Mouse (Mus musculus): Measurements from ENCODE around the gene Rplp1. TPM values are rescaled to one million over a fixed set of nuclear protein-coding genes. Genes with fewer than 3 reads are reported as not detected.

The Rplp1 gene
- polyA plus RNA-seq, 1 experiment from 2014 or later, result 736 TPM

DNA sequence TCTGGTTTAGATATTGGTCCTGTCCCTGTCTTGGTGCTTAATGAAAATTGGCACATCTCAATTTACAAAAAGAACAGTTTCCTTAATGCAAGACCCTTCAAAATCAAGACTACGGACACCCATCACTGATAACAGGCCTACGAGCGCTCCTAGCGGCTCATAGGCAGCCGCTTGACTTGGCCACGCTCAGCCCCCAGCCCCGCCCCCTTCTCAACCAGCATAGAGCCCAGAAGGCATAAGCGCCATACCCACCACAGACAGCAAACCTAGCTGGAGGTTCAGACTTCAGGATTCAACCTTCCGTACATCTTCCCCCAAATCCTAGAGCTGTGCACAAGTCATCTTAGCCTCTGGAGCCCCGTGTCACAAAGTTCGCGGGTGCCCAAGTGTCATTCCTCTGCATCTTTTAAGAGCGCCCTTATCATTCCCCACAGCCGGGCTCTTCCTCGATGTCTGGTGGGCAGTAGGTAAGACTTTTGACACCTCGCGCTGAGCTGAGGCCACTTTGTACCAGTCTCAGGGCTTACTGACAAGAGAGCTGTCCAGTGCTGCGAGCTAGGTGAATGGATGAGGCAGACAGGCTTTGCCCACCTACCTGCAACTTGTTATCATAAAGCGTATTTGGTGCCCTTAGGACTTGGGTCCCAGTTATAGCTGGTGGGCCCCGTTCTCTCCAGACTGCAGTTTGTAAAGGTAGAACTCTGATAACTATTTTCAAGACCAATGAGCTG lies 3.7 kb downstream of the Rplp1 start:
- Histone ChIP-seq H3K4me3 (no peak overlapping the region), H3K27me3 (replicated peaks) (no peaks in the 10 kb centered on the region), H3K36me3 (peaks cover 24% of the 10 kb centered on the region), H3K9ac (no peak overlapping the region), H3K4me2 (no peak overlapping the region), H3K9me3 (replicated peaks) (no peaks in the 10 kb centered on the region), H3K27ac (ENCODE audit: poor library complexity, severe bottlenecking) (no peak overlapping the region), H3K4me1 (replicated peaks) (peaks cover 25% of the 10 kb centered on the region)
- WGBS, result 25% methylated on average over 20 of the region's 20 CpGs
- ATAC-seq (ENCODE audit: insufficient number of reproducible peaks, low FRiP score), result no peak

DNA sequence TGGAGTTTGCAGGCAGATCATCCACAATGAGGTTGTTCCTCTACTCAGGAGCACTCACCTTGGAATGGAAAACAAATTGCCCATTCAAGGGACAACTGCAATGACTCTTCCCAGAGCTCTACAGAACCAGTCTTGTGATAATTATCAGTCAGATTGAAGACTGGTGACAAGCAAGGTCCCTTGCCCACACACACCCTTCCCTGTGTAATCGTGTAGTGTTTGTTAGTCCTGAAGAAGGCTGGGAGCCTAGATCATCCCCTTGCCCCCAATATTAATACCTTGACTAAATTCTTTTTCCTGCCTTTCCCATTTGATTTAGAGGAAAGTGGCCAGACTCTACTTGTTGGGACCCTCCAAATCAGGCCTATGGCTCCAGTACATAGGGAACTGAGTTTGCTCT lies 4.7 kb downstream of the Rplp1 start:
- Histone ChIP-seq H3K4me2 (no peak overlapping the region), H3K27me3 (replicated peaks) (no peaks in the 10 kb centered on the region), H3K4me1 (replicated peaks) (peaks cover 22% of the 10 kb centered on the region), H3K27ac (ENCODE audit: poor library complexity, severe bottlenecking) (no peak overlapping the region), H3K36me3 (peaks cover 24% of the 10 kb centered on the region), H3K9me3 (replicated peaks) (no peaks in the 10 kb centered on the region), H3K9ac (no peak overlapping the region), H3K4me3 (no peak overlapping the region)
- no peak for ATAC-seq (ENCODE audit: insufficient number of reproducible peaks, low FRiP score)
- WGBS, result 57% methylated on average over 1 of the region's 1 CpGs

DNA sequence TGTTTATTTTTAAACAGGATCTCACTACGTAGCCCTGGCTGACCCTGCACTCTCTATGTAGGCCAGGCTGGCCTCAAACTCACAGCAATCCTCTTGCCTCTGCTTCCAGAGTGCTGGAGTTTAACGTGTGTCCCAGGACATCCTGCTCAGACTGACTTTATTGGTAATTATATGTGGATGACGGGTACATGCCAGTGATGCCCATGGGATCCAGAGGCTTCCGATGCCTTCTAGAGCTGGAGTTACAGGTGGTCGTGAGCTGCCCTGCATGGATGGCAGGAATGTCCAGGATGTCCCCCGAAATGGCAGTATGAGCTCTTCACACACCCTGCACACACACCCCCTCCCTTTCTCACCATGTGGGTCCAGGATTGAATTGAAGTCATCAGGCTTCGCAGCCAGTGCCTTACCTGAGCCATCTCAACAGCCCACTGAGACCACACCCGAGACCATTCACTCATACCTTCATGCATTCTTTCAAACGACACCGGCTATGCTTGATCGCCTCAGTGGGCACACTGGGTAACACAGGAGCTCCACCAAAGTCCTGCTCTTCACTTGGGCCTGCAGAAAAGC lies 5.4 kb downstream of the Rplp1 start:
- H3K4me1 ChIP-seq (replicated peaks), result peaks cover 29% of the 10 kb centered on the region
- WGBS, result 88% methylated on average over 11 of the region's 11 CpGs
- H3K9me3 ChIP-seq (replicated peaks), result no peaks in the 10 kb centered on the region
- no peak for ATAC-seq (ENCODE audit: insufficient number of reproducible peaks, low FRiP score)
- no peaks in the 10 kb centered on the region for H3K27me3 ChIP-seq (replicated peaks)
- no peak overlapping the region for H3K9ac ChIP-seq
- no peak overlapping the region for H3K27ac ChIP-seq (ENCODE audit: poor library complexity, severe bottlenecking)
- no peak overlapping the region for H3K4me2 ChIP-seq
- peaks cover 24% of the 10 kb centered on the region for H3K36me3 ChIP-seq
- no peak overlapping the region for H3K4me3 ChIP-seq

DNA sequence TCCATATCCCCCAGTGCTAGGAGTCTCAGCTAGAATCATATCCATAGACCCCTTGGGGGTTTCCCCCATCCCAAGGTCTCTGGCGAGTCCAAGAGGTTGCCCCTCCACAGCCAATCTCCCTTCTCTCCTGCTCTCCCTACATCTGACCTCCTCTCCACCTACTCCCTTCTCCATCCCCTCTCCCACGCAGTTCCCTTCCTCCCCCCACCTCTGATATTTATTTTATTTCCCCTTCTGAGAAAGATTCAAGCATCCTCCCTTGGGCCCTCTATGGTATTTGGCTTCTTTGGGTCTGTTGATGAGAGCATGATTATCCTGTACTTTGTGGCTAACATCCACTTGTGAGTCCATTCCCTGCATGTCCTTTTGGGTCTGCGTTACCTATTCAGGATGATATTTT lies 6.0 kb downstream of the Rplp1 start:
- 77% methylated on average over 3 of the region's 3 CpGs for WGBS
- H3K4me1 ChIP-seq (replicated peaks), result peaks cover 26% of the 10 kb centered on the region; the same call in 1 of the 2 replicates
- no peaks in the 10 kb centered on the region for H3K9me3 ChIP-seq (replicated peaks)
- no peak for ATAC-seq (ENCODE audit: insufficient number of reproducible peaks, low FRiP score)
- H3K36me3 ChIP-seq, result peaks cover 21% of the 10 kb centered on the region
- H3K27ac ChIP-seq (ENCODE audit: poor library complexity, severe bottlenecking), result no peak overlapping the region
- H3K9ac ChIP-seq, result no peak overlapping the region
- H3K4me2 ChIP-seq, result no peak overlapping the region
- H3K4me3 ChIP-seq, result no peak overlapping the region
- H3K27me3 ChIP-seq (replicated peaks), result peaks cover 5% of the 10 kb centered on the region

DNA sequence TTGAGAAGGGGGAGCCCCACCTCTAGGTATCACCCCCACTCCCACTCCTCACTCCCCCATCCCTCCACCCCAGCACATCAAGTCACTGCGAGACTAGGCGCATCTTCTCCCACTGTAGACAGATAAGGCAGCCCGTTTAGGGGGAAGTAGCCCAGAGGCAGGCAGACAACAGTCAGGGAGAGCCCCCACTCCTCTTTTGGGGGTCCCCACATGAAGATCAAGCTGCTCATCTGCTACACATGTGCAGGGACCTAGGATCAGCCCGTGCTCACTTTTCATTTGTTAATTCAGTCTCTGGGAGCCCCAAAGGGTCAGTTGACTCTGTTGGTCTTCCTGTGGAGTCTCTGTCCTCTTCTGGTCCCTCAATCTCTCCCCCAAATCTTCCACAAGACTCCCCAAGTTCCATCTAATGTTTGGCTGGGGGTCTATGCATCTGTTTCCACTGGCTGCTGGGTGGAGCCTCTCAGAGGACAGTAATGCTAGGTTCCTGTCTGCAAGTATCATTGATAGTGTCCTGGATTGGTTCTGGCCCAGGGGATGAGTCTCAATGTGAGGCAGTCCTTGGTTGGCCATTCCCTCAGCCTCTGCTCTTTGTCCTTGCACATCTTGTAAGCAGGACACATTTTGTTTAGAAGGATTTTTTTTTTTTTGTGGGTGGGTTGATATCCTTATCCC lies 6.6 kb downstream of the Rplp1 start:
- no peak overlapping the region for H3K4me3 ChIP-seq
- H3K27ac ChIP-seq (ENCODE audit: poor library complexity, severe bottlenecking), result no peak overlapping the region
- peaks cover 20% of the 10 kb centered on the region; the same call in 1 of the 2 replicates for H3K4me1 ChIP-seq (replicated peaks)
- ATAC-seq (ENCODE audit: insufficient number of reproducible peaks, low FRiP score), result no peak
- no peaks in the 10 kb centered on the region for H3K9me3 ChIP-seq (replicated peaks)
- no peak overlapping the region for H3K9ac ChIP-seq
- peaks cover 9% of the 10 kb centered on the region for H3K27me3 ChIP-seq (replicated peaks)
- H3K4me2 ChIP-seq, result no peak overlapping the region
- WGBS, result 73% methylated on average over 4 of the region's 4 CpGs
- peaks cover 16% of the 10 kb centered on the region for H3K36me3 ChIP-seq

DNA sequence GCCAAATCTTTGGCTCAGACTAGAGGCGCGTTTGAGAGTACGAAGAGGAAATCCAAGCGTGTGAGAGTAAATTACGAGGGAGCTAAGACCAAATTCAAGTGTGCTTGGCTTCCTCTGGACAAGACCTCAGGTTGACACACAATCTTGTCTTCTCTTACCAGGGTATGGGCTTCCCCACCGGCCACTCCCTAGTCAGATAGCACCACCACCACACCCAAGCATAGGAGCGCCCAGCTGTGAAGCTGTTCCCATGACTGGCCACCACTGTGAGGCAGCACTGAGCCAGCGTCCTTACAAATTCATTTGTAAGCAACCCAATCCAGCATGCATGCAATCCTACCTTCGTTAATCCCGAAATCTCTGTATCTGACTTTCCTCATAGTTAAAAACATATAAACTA lies 7.4 kb downstream of the Rplp1 start:
- no peak overlapping the region for H3K9ac ChIP-seq
- H3K27ac ChIP-seq (ENCODE audit: poor library complexity, severe bottlenecking), result no peak overlapping the region
- no peaks in the 10 kb centered on the region for H3K9me3 ChIP-seq (replicated peaks)
- H3K36me3 ChIP-seq, result peaks cover 7% of the 10 kb centered on the region
- ATAC-seq (ENCODE audit: insufficient number of reproducible peaks, low FRiP score), result no peak
- WGBS, result 56% methylated on average over 10 of the region's 10 CpGs
- 0 out of 2 replicates have a peak, but pooled peaks cover 16% of the 10 kb centered on the region for H3K4me1 ChIP-seq (replicated peaks)
- no peak overlapping the region for H3K4me3 ChIP-seq
- no peak overlapping the region for H3K4me2 ChIP-seq
- peaks cover 17% of the 10 kb centered on the region for H3K27me3 ChIP-seq (replicated peaks)

DNA sequence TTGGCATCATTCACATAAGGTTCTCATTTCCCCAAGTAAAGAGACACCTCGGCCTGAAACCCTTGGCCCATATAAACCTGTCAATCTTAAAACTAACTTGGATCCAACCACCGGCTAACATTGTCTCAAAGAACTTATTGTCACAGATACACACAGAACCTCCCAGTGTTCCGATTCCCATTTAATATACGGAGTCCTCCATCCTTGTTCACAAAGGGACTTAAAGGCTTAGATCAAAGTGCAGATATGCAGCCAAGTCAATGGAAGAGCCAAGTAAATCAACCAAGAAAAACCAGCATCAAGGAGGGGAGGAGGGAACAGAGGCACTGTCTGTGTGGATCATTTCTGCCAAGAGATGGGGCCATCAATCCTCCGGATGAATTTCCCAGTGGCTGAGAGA lies 8.8 kb downstream of the Rplp1 start:
- 82% methylated on average over 5 of the region's 5 CpGs for WGBS
- H3K4me1 ChIP-seq (replicated peaks), result 0 out of 2 replicates have a peak, but pooled peaks cover 9% of the 10 kb centered on the region
- H3K9ac ChIP-seq, result no peak overlapping the region
- no peaks in the 10 kb centered on the region for H3K9me3 ChIP-seq (replicated peaks)
- no peak overlapping the region for H3K4me3 ChIP-seq
- no peak overlapping the region for H3K4me2 ChIP-seq
- ATAC-seq (ENCODE audit: insufficient number of reproducible peaks, low FRiP score), result no peak
- peaks cover 28% of the 10 kb centered on the region for H3K27me3 ChIP-seq (replicated peaks)
- no peak overlapping the region for H3K27ac ChIP-seq (ENCODE audit: poor library complexity, severe bottlenecking)
- no peaks in the 10 kb centered on the region for H3K36me3 ChIP-seq

DNA sequence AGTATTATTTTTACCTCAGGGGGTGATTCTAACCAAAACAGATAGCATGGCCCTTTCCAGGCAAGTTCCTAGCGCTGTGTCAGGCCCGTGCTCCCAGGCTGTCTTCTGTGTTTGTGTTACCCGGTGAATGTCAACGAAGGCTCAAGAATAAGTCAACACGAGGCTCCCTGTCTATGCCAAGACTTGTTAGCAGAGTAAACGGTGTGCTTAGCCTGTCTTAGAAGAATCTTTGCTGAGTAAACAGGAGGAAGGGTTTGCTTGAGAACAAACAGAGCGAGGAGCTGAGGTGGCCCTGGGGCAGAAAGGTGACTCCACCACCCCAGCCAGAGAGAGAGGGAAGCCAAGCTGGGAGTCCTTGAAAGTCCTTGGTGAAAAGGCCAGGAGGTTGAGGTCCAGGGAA lies 10.1 kb downstream of the Rplp1 start:
- Histone ChIP-seq H3K27ac (ENCODE audit: poor library complexity, severe bottlenecking) (no peak overlapping the region), H3K4me3 (no peak overlapping the region), H3K27me3 (replicated peaks) (peaks cover 38% of the 10 kb centered on the region), H3K4me1 (replicated peaks) (0 out of 2 replicates have a peak, but pooled peaks cover 8% of the 10 kb centered on the region), H3K36me3 (no peaks in the 10 kb centered on the region), H3K9me3 (replicated peaks) (no peaks in the 10 kb centered on the region), H3K4me2 (no peak overlapping the region), H3K9ac (no peak overlapping the region)
- WGBS, result 21% methylated on average over 7 of the region's 7 CpGs
- no peak for ATAC-seq (ENCODE audit: insufficient number of reproducible peaks, low FRiP score)

DNA sequence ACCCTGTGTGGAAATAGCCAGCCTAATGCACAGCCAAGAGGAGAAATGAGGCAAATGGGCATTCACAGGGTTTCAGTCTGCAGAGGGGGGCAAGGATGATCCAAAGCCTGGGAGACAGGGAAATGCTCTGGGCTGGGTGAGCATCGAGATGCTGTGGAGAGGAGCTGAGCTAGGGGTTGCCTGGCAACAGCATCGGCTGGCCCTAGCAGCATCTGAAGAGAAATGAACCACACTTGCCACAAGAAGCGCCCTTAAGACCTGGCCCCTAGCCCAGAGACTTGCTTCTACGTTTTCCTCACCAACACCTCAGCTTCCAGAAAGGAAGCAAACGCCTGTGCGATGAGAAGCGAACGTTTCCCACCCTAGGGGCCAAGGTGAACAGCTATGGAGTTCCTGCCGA lies 11.9 kb downstream of the Rplp1 start:
- no peak overlapping the region for H3K4me2 ChIP-seq
- 0 out of 2 replicates have a peak, but pooled peaks cover 8% of the 10 kb centered on the region for H3K4me1 ChIP-seq (replicated peaks)
- H3K27me3 ChIP-seq (replicated peaks), result peaks cover 50% of the 10 kb centered on the region
- no peak overlapping the region for H3K4me3 ChIP-seq
- no peaks in the 10 kb centered on the region for H3K36me3 ChIP-seq
- no peak overlapping the region for H3K9ac ChIP-seq
- H3K9me3 ChIP-seq (replicated peaks), result no peaks in the 10 kb centered on the region
- 64% methylated on average over 9 of the region's 9 CpGs for WGBS
- ATAC-seq (ENCODE audit: insufficient number of reproducible peaks, low FRiP score), result no peak
- H3K27ac ChIP-seq (ENCODE audit: poor library complexity, severe bottlenecking), result no peak overlapping the region

DNA sequence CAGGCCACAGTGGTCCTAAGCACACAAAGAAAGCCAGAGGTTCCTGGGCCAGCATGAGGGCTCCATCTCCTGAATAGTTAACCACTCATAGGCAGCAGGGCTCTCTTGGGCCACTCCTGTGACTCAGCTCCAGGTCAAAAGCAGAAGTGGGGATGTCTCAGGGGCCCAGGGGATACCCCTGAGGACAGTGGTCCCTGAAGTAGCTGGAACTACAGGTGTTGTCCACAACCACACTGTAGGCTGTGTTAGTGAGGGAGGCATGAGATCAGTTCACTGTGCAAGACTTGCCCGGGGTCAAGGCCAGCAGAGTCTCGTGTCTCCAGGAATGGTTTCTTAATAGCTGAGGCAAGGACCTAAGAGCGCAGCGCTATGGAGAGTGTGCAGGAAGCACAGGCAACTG lies 12.8 kb downstream of the Rplp1 start:
- Histone ChIP-seq H3K4me3 (no peak overlapping the region), H3K4me2 (no peak overlapping the region), H3K9me3 (replicated peaks) (no peaks in the 10 kb centered on the region), H3K27ac (ENCODE audit: poor library complexity, severe bottlenecking) (no peak overlapping the region), H3K27me3 (replicated peaks) (peaks cover 56% of the 10 kb centered on the region), H3K4me1 (replicated peaks) (0 out of 2 replicates have a peak, but pooled peaks cover 8% of the 10 kb centered on the region), H3K36me3 (no peaks in the 10 kb centered on the region), H3K9ac (no peak overlapping the region)
- 87% methylated on average over 4 of the region's 4 CpGs for WGBS
- ATAC-seq (ENCODE audit: insufficient number of reproducible peaks, low FRiP score), result no peak

DNA sequence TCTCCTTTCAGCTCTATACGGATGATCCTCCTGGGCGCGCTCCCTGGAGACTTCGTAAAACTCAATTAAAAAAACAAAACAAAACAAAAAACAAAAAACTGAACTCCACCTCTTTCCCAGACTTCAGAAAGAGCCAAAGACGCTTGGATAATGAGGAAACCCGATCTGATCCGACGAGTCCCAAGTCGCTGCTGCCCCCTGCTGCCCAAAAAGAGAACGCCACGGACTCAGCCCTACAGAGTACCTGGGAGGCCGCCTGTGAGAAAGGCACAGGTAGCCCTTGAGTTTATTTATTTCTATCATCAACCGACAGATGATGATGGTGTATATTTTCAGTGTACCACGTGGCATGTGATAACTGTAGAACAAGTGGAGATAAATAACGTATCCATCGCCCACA lies 14.5 kb downstream of the Rplp1 start:
- no peak for ATAC-seq (ENCODE audit: insufficient number of reproducible peaks, low FRiP score)
- H3K9ac ChIP-seq, result no peak overlapping the region
- no peaks in the 10 kb centered on the region for H3K36me3 ChIP-seq
- 0 out of 2 replicates have a peak, but pooled peaks cover 8% of the 10 kb centered on the region for H3K4me1 ChIP-seq (replicated peaks)
- no peak overlapping the region for H3K27ac ChIP-seq (ENCODE audit: poor library complexity, severe bottlenecking)
- peaks cover 73% of the 10 kb centered on the region for H3K27me3 ChIP-seq (replicated peaks)
- WGBS, result 7% methylated on average over 16 of the region's 16 CpGs
- H3K4me3 ChIP-seq, result no peak overlapping the region
- H3K4me2 ChIP-seq, result peak overlapping the region; percentile 43; the same call in 1 of the 2 replicates
- no peaks in the 10 kb centered on the region for H3K9me3 ChIP-seq (replicated peaks)

Measured in heart, embryonic 12.5 days (tissue).